Mouse (Mus musculus): Measurements from ENCODE around the gene Tm4sf19. TPM values are rescaled to one million over a fixed set of nuclear protein-coding genes. Genes with fewer than 3 reads are reported as not detected.
"Not testable (repeated sequence)": the region's sequence is repeated elsewhere in the genome, so short reads cannot be mapped to it uniquely, and the experiment has no call there.

Gene Tm4sf19
- polyA plus RNA-seq, 1 experiment from 2014 or later, result 0.14 TPM

DNA sequence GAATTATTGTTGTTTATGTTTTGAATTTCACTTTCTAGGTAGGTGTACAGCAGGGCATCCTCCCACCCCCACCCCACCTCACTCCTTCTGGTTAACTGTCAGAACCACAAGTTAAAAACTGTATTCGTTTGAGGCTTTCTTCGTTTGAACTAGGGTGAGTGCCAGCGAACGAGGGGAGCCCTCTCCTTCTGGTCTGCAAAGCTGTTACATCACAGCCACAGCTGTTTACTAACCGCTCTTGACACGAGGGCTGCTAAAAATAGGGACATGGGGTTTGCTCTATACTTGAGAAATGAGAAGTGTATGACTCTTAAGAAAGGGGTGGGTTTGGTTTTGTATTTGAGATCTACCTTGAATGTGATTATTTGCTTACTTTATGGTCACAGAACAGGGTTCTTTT is 33.8 kb downstream of the Tm4sf19 start:
- Histone ChIP-seq H3K27ac (replicated peaks; ENCODE audit: low read depth, low read length) (no peak overlapping the region), H3K4me1 (ENCODE audit: control insufficient read depth, insufficient read depth, low read length) (peaks cover 11% of the 10 kb centered on the region; the same call in 1 of the 2 replicates), H3K9me3 (ENCODE audit: control insufficient read depth, low read length) (no peaks in the 10 kb centered on the region), H3K36me3 (ENCODE audit: control insufficient read depth, insufficient read depth, low read length) (no peaks in the 10 kb centered on the region), H3K9ac (ENCODE audit: low read depth, low read length) (no peak overlapping the region), H3K4me3 (ENCODE audit: low read depth, low read length) (no peak overlapping the region), H3K4me2 (ENCODE audit: low read depth, low read length) (no peak overlapping the region), H3K27me3 (replicated peaks; ENCODE audit: control insufficient read depth, insufficient read depth, low read length) (no peaks in the 10 kb centered on the region)
- DNase-seq (ENCODE audit: low spot score) (peak; percentile 24), ATAC-seq (ENCODE audit: low read depth) (no peak)
- 58% methylated on average over 6 of the region's 6 CpGs for WGBS

DNA sequence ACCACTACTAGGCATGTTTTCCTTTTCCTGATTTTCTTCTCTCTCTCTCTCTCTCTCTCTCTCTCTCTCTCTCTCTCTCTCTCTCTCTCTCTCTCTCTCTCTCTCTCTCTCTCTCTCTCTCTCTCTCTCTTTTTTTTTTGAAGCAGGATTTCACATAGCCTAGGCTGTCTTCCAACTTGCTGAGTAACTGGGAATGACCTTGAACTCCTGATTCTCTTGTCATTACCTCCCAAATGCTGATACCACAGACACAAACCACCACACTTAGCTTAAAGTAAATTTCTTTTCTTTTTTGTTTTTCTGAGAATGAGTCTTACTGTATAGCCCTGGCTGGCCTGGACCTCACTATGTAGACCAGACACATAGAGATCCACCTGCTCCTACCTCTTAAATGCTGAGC is 34.4 kb downstream of the Tm4sf19 start:
- ATAC-seq (ENCODE audit: low read depth) (no peak), DNase-seq (ENCODE audit: low spot score) (no peak)
- peaks cover 8% of the 10 kb centered on the region; the same call in 1 of the 2 replicates for H3K4me1 ChIP-seq (ENCODE audit: control insufficient read depth, insufficient read depth, low read length)
- H3K4me2 ChIP-seq (ENCODE audit: low read depth, low read length), result no peak overlapping the region
- no peaks in the 10 kb centered on the region for H3K9me3 ChIP-seq (ENCODE audit: control insufficient read depth, low read length)
- H3K36me3 ChIP-seq (ENCODE audit: control insufficient read depth, insufficient read depth, low read length), result no peaks in the 10 kb centered on the region
- H3K27ac ChIP-seq (replicated peaks; ENCODE audit: low read depth, low read length), result no peak overlapping the region
- H3K4me3 ChIP-seq (ENCODE audit: low read depth, low read length), result no peak overlapping the region
- no peaks in the 10 kb centered on the region for H3K27me3 ChIP-seq (replicated peaks; ENCODE audit: control insufficient read depth, insufficient read depth, low read length)
- H3K9ac ChIP-seq (ENCODE audit: low read depth, low read length), result no peak overlapping the region

DNA sequence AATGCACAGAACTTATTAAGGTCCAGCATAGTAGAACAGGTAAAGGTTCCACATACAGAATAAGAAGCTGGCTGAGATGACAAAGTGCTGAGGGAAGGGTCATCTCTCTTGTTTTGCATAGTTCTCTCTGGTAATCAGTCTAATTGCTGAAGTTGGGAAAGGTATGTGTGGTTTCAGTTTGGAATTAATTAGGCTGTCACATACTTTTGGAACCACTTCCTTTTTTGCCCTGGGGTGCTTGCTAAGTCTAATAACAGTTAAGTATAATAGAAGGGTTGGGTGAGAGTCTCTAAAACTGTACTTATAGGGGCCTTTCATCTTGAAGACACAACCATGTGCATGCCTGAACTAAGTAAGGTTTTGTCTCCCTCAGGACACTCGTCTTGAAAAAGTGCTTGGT is 36.4 kb downstream of the Tm4sf19 start:
- no peak overlapping the region for H3K4me2 ChIP-seq (ENCODE audit: low read depth, low read length)
- no peak overlapping the region for H3K9ac ChIP-seq (ENCODE audit: low read depth, low read length)
- 67% methylated on average over 1 of the region's 1 CpGs for WGBS
- no peak overlapping the region for H3K27ac ChIP-seq (replicated peaks; ENCODE audit: low read depth, low read length)
- no peak overlapping the region for H3K4me3 ChIP-seq (ENCODE audit: low read depth, low read length)
- H3K27me3 ChIP-seq (replicated peaks; ENCODE audit: control insufficient read depth, insufficient read depth, low read length), result no peaks in the 10 kb centered on the region
- no peaks in the 10 kb centered on the region for H3K36me3 ChIP-seq (ENCODE audit: control insufficient read depth, insufficient read depth, low read length)
- no peaks in the 10 kb centered on the region for H3K9me3 ChIP-seq (ENCODE audit: control insufficient read depth, low read length)
- DNase-seq (ENCODE audit: low spot score) (no peak), ATAC-seq (ENCODE audit: low read depth) (no peak)
- peaks cover 4% of the 10 kb centered on the region; the same call in 1 of the 2 replicates for H3K4me1 ChIP-seq (ENCODE audit: control insufficient read depth, insufficient read depth, low read length)

DNA sequence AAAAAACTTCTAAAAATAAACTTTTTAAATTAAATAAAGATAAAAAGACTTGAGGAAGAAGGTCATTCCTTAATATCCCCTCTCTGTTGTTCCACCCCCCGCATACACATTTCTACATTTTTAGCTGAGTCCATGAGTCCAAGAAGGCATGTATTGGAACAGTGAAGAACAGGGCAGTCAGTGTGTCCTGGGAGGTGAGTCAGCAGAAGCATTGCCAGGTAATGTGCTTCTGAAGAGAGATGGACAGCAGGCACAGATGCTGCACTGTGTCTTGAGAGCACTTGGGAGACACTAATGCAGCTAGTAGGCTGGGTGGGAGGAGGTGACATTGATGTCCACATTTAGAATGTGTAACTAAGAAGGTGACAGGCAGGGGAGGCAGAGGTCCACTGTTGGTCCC is 37.0 kb downstream of the Tm4sf19 start:
- Histone ChIP-seq H3K9me3 (ENCODE audit: control insufficient read depth, low read length) (no peaks in the 10 kb centered on the region), H3K27me3 (replicated peaks; ENCODE audit: control insufficient read depth, insufficient read depth, low read length) (no peaks in the 10 kb centered on the region), H3K4me1 (ENCODE audit: control insufficient read depth, insufficient read depth, low read length) (no peaks in the 10 kb centered on the region), H3K36me3 (ENCODE audit: control insufficient read depth, insufficient read depth, low read length) (no peaks in the 10 kb centered on the region), H3K4me3 (ENCODE audit: low read depth, low read length) (no peak overlapping the region), H3K9ac (ENCODE audit: low read depth, low read length) (no peak overlapping the region), H3K27ac (replicated peaks; ENCODE audit: low read depth, low read length) (no peak overlapping the region), H3K4me2 (ENCODE audit: low read depth, low read length) (no peak overlapping the region)
- 94% methylated on average over 1 of the region's 1 CpGs for WGBS
- ATAC-seq (ENCODE audit: low read depth), result no peak
- no peak for DNase-seq (ENCODE audit: low spot score)

DNA sequence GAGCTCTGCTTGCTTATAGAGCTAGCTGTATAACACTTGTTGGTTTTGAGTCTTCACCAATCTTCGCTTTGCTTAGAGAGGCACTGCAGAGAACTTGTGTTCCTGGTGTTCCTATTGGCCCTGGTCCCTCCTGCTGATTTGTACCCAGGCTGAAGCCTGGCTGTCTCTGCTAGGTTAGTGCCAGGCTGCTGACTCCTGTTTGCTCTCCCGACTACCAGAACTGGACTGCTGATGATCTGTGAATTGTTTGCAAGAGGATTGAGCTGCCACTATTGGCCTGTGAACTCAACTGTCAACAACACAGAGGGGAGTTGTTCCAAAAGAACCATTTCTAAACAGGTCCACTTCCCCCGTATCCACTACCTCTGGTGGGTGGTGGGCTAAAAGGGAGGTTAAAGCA is 41.1 kb downstream of the Tm4sf19 start:
- DNase-seq (ENCODE audit: low spot score) (no peak), ATAC-seq (ENCODE audit: low read depth) (no peak)
- H3K9me3 ChIP-seq (ENCODE audit: control insufficient read depth, low read length), result no peaks in the 10 kb centered on the region
- no peak overlapping the region for H3K27ac ChIP-seq (replicated peaks; ENCODE audit: low read depth, low read length)
- no peak overlapping the region for H3K4me3 ChIP-seq (ENCODE audit: low read depth, low read length)
- H3K4me2 ChIP-seq (ENCODE audit: low read depth, low read length), result no peak overlapping the region
- no peaks in the 10 kb centered on the region for H3K4me1 ChIP-seq (ENCODE audit: control insufficient read depth, insufficient read depth, low read length)
- H3K27me3 ChIP-seq (replicated peaks; ENCODE audit: control insufficient read depth, insufficient read depth, low read length), result no peaks in the 10 kb centered on the region
- WGBS, result 87% methylated on average over 3 of the region's 3 CpGs
- no peaks in the 10 kb centered on the region for H3K36me3 ChIP-seq (ENCODE audit: control insufficient read depth, insufficient read depth, low read length)
- no peak overlapping the region for H3K9ac ChIP-seq (ENCODE audit: low read depth, low read length)

DNA sequence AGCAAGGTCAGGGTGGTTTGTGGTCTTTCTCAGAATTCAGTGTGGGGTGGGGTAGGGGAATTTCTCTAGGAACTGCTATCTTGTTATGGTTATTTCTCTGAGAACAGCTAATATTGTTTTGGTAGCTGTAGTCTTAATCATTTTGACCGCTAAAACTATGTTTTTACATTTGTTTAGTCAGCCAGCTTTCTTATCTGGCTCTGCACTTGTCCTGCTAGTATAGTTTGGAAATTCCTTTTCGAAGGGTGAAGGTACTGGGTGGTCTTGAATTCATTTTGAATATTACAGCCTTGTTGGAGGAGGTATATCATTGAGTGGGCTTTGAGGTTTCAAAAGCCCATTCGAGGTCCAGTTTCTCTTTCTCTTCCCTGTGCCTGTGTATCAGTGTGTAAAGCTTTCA is 44.3 kb downstream of the Tm4sf19 start:
- not testable (repeated sequence) for DNase-seq (ENCODE audit: low spot score); H3K27me3 ChIP-seq (replicated peaks; ENCODE audit: control insufficient read depth, insufficient read depth, low read length); H3K36me3 ChIP-seq (ENCODE audit: control insufficient read depth, insufficient read depth, low read length); H3K4me3 ChIP-seq (ENCODE audit: low read depth, low read length); H3K9ac ChIP-seq (ENCODE audit: low read depth, low read length); H3K4me1 ChIP-seq (ENCODE audit: control insufficient read depth, insufficient read depth, low read length); H3K9me3 ChIP-seq (ENCODE audit: control insufficient read depth, low read length); ATAC-seq (ENCODE audit: low read depth); H3K27ac ChIP-seq (replicated peaks; ENCODE audit: low read depth, low read length); H3K4me2 ChIP-seq (ENCODE audit: low read depth, low read length)
- 88% methylated on average over 3 of the region's 3 CpGs for WGBS

DNA sequence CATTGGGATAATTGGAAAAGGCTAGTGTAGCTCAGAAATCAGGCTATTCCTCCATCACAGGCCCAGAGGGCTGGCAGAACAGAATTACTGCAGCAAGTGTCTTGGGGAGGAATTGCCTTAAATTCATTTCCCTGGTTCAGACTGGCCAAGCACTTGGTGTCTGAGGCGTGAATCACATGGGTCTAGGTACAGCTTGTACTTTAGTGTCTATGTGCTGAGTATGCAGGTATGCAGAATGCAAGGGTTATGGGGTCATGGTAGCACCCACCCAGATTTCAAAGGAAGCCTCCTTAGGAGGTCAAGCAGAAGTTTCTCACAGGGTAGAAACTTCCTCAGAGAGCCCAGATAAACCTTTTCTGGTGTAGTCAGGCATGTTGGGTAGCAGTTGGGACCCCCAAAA is 45.3 kb downstream of the Tm4sf19 start:
- no peak overlapping the region for H3K4me2 ChIP-seq (ENCODE audit: low read depth, low read length)
- H3K36me3 ChIP-seq (ENCODE audit: control insufficient read depth, insufficient read depth, low read length), result no peaks in the 10 kb centered on the region
- no peak for ATAC-seq (ENCODE audit: low read depth)
- no peaks in the 10 kb centered on the region for H3K9me3 ChIP-seq (ENCODE audit: control insufficient read depth, low read length)
- no peak for DNase-seq (ENCODE audit: low spot score)
- H3K4me1 ChIP-seq (ENCODE audit: control insufficient read depth, insufficient read depth, low read length), result no peaks in the 10 kb centered on the region
- no peak overlapping the region for H3K27ac ChIP-seq (replicated peaks; ENCODE audit: low read depth, low read length)
- H3K4me3 ChIP-seq (ENCODE audit: low read depth, low read length), result no peak overlapping the region
- 73% methylated on average over 1 of the region's 1 CpGs for WGBS
- no peak overlapping the region for H3K9ac ChIP-seq (ENCODE audit: low read depth, low read length)
- no peaks in the 10 kb centered on the region for H3K27me3 ChIP-seq (replicated peaks; ENCODE audit: control insufficient read depth, insufficient read depth, low read length)

DNA sequence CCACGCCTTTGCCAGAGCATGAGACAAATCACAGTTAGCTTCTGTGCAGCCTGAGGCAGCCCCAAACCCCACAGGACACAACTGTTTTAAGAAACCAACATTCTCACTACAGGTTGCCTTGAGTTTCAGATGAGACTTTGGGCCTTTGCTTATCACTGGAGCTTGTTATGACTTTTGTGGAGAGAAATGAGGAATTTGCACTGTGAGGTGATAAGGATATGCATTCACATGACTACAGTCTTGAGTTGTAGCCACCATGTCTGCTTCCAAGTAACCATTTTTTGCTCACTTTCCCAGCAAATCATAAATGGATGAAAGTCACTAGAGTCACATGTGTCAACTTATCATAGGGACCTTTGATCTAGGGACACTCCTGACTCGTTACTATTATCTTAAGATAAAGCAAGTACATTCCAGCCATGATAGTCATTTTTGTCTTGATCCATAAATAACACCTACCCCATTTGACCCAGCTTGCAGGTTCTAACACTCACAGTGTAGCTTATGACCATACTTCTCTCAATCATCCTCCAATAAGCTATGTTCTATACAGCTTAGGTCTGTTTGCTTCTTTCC is 46.3 kb downstream of the Tm4sf19 start:
- Histone ChIP-seq H3K27ac (replicated peaks; ENCODE audit: low read depth, low read length) (no peak overlapping the region), H3K4me1 (ENCODE audit: control insufficient read depth, insufficient read depth, low read length) (no peaks in the 10 kb centered on the region), H3K9me3 (ENCODE audit: control insufficient read depth, low read length) (no peaks in the 10 kb centered on the region), H3K4me2 (ENCODE audit: low read depth, low read length) (no peak overlapping the region), H3K9ac (ENCODE audit: low read depth, low read length) (no peak overlapping the region), H3K36me3 (ENCODE audit: control insufficient read depth, insufficient read depth, low read length) (no peaks in the 10 kb centered on the region), H3K4me3 (ENCODE audit: low read depth, low read length) (no peak overlapping the region), H3K27me3 (replicated peaks; ENCODE audit: control insufficient read depth, insufficient read depth, low read length) (no peaks in the 10 kb centered on the region)
- no peak for DNase-seq (ENCODE audit: low spot score)
- 87% methylated on average over 2 of the region's 2 CpGs for WGBS
- ATAC-seq (ENCODE audit: low read depth), result no peak

DNA sequence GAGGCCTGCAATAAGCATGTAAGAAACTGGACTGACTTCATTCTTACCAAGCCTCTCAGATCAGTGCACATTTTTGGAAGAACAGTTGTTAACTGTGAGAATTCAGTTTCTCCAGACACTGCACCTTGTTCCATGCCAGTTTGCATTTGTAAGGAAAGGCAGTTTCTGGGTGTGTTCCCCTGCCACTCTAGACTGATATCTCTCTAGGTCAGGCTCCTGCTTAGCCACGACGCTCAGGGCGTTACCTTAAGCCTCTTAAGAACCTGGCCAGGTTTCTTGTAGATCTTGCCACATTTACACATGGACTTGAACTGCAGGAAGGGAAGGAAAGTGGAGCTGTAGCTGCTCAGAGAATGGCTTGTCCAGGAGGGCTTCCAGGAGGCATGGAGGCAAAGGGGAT is 49.4 kb downstream of the Tm4sf19 start:
- no peak overlapping the region for H3K4me3 ChIP-seq (ENCODE audit: low read depth, low read length)
- ATAC-seq (ENCODE audit: low read depth) (no peak), DNase-seq (ENCODE audit: low spot score) (no peak)
- H3K27ac ChIP-seq (replicated peaks; ENCODE audit: low read depth, low read length), result no peak overlapping the region
- no peaks in the 10 kb centered on the region for H3K9me3 ChIP-seq (ENCODE audit: control insufficient read depth, low read length)
- no peak overlapping the region for H3K4me2 ChIP-seq (ENCODE audit: low read depth, low read length)
- H3K4me1 ChIP-seq (ENCODE audit: control insufficient read depth, insufficient read depth, low read length), result no peaks in the 10 kb centered on the region
- no peaks in the 10 kb centered on the region for H3K36me3 ChIP-seq (ENCODE audit: control insufficient read depth, insufficient read depth, low read length)
- WGBS, result 85% methylated on average over 3 of the region's 3 CpGs
- H3K27me3 ChIP-seq (replicated peaks; ENCODE audit: control insufficient read depth, insufficient read depth, low read length), result no peaks in the 10 kb centered on the region
- no peak overlapping the region for H3K9ac ChIP-seq (ENCODE audit: low read depth, low read length)
